Mouse (Mus musculus) adrenal gland, adult 8-10 months (tissue): ENCODE results near the gene Mthfr. TPM values are rescaled to one million over a fixed set of nuclear protein-coding genes. Genes with fewer than 3 reads are reported as not detected.

Experiments
- DNase-seq: peaks from one replicate; pipeline ENCODE4 v3.0.0; 2022
- total RNA-seq, 4 experiments: library from RNA; stranded (reverse); gene quantifications; 2 replicates each; pipeline ENCODE4 v1.2.4; 2022

Gene Mthfr
- total RNA-seq, 4 experiments from 2014 or later = 24.2 to 51.9 (median 36.7) TPM

DNA sequence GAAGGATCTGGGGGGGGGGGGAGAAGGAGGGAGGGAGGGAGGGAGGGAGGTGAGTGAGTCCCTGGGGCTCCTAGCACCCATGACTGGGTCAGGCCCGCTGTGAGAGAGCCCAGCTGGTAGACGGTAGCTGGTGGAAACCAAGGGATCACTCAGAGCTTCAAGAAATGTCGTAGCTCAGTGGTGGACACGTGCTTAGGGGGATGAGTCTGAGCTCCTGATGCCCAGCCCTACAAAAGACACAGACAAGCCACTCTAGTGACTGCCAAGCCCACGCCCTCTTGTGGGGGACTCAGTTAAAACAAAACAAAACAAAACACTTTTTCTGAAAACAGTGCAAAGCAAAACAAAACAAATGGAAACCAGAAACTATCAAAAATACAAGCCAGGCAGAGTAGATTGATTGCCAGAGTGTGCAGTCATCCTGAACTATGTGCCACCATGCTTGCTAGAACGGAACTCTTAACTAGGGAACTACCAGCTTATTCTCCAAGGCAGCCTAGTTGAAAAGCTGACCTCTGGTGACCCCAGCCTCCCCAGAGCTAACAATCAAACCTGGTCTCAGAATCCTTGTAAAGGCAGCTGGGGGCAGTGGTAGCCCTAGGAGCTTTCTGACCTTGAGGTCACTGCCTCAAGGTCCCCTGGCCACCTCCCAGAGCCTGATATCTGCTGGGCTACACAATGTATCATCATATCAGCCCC, 27.0 kb downstream of the Mthfr start:
- DNase-seq = no peak

DNA sequence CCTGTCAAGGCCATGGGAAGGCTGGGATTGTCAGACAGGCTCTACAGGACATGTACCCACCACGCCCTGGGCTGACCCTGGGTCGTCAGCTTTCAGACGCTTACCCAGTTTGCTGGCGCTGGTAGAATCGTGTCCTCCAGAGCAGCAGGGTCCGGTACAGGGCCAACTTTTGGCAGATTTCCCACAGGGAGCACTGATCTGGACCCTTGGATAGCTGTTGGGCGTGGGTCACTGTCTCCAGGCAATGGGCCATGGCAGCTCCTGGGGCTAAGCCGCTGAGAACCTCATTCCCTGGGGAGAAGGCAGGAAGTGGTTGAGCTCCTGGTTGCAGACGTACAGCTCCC, 27.5 kb downstream of the Mthfr start:
- peak; percentile 41 for DNase-seq

DNA sequence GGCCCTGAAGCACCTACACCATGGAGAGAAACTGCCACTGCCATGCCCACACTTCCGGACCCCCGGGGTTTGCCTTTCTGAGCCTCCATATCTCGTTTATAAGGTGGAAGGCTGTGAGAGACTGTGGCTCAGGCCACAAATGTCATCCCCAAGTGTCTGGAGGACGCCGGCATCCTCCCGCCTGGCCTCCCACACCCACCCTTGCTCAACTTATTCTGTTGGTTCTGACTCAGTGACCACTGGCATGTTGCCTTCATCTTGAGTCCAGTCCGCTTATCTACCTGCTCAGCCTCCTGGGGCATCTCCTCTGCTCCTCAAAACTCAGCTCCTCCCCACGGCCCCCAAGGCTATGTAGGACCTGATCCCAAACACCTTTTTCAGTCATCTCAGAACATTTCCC, 28.5 kb downstream of the Mthfr start:
- no peak for DNase-seq

DNA sequence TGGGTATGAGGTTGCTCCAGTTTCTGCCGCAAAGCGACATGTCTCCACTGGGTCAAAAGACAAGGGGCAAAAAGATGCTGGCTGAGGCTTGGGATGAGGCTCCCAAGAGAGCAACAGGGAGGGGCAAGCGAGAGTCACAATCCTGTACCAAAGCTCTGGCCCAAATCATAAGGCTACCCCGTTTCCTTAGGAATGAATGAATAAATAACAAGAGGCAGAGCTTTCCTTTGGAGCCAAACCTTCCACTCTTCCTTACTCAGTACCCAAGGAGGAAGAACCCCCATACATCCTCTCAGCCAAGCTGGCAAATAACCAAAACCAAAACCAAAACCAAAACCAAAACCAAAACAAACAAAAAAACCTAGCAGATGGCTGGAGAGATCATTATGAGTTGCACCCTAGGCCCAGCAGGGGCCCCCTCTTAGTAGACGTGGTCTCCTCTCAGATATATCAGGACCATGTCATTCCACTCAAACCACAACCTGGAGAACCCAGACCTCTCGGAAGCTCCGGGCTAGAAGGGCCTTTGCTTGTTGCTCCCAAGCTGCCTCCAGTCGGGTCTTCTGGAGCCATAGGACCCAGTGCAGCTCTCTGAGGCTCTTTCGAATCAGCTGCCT, 30.8 kb downstream of the Mthfr start:
- no peak for DNase-seq

DNA sequence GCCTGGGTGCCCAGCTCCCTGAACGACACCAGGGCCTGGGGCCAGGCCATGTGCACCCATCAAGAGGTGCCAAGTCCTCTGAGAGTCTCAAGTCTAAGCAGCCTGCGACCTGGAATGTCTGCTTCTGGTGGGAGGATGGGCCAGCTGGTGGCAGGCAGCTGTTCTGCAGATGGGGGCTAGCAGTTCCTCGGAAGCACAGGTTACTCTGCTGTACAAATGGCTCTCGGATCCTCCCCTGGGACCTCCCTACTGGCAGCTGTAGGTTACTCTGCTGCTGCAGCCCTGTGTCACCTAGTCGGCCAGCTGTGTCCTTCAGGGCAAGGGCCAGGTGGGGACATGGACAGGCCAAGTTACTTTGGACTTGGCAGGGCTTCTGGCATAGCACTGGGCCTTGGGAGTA, 32.6 kb downstream of the Mthfr start:
- DNase-seq = no peak

DNA sequence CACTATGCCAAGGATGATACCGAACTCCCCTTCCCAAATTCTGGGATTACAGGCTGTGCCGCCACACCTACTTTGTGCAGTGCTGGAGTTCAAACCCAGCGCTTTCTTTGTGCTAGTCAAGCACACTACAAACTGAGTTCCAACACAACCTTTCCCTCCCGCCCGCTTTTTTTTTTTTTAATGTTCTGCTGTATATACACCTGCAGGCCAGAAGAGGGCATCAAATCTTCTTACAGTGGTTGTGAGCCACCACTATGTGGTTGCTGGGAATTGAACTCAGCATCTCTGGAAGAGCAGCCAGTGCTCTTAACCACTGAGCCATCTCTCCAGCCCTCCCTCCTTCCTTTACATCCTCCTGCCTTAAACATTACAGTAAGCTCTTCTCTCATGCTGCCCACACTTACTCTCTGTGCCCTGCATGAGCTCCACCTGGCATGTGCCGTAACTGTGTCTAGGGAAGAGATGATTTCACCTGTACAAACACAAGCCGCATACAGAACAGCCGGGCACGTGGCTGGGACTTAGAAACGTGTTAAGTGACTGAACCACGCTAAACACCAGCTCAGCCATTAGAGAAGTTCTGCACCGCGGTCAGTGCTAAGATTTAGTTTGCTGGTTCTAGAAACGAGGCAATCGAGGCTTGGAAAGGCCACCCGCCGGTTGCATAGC, 35.8 kb downstream of the Mthfr start:
- DNase-seq = no peak

DNA sequence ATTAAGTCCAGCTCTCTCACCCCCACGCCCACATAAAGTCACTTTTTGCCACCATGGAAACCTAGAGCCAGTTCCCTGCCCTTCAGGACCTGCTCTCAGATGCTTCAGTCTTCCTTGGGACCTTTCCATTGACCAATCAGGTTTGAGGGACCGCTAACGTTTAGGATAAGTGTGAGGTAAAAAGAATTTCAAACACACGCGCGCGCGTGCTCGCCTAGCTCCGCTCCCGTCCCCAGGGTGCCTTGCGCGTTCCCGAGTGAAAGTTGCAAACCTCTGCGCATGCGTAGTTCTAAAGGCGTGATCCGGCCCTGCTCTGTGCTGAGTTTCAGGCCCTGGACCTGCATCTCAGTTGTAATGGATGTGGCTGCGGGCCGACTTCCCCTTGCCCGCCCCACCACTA, 36.4 kb downstream of the Mthfr start:
- no peak for DNase-seq

DNA sequence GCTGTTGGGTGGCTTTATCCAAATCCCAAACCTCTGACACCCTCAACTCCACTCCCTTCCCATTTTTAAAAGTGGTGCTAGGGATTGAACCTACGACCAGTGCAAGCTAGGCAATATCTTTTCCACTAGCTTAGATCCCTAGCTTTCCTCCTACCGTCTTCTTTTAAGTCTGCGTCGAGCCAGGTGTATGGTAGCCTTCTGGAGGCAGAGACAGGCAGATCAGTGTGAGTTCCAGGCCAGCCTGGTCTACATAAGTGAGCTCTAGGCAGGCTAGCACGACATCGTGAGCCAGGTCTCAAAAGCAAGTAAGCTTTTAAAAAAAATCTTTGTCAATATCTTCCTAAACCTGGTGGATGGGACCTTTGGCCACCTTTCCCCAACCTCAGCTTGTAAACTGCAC, 37.0 kb downstream of the Mthfr start:
- no peak for DNase-seq

DNA sequence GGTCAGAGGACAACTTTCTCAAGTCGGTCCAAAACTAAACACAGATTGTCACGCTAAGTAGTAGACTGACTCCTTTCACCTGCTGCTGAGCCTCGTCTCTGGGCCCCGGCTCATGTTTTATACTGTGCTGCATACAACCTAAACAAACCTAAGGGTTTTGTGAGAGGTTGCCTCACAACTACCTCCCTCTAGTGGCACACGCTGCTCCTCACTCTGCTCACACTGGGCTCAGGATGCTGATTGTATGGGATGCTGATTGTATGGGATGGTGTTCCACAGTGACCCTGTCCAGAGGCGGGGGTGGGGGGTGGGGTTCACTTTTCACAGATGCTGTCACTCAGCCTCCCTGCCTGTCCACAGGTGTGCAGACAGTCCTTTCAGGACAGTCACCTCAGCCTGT, 40.3 kb downstream of the Mthfr start:
- no peak for DNase-seq

DNA sequence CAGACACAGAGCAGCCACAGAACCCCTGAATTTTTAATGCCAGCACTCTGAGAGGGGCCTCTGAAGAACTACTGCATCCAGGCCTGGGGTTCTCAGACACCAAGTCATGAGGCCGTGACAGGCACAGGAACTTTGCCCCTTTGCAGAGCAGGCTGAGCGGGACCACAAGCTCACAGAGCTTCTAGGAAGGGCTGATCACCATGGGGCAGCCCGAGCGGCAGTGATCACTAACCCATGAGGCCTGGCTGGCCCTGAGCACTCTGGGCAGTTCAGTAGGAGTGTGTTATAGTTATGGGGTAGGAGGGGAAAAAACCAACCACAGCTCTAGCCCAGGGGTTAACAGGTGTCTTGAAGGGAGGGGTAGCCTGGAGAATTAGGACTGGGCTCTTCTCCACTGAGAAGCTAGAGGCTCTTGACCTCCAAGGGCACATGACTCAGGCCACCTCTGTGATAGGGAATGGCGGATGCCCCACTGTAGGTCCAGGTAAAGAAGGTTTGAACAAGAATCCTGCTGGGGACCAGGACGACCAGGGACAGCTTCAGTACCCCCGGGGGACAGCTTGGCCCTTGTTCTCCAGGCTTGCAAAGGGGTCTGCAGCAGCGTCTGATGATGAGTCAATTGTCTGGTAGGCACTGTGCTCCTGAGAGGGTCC, 41.2 kb downstream of the Mthfr start:
- no peak for DNase-seq

DNA sequence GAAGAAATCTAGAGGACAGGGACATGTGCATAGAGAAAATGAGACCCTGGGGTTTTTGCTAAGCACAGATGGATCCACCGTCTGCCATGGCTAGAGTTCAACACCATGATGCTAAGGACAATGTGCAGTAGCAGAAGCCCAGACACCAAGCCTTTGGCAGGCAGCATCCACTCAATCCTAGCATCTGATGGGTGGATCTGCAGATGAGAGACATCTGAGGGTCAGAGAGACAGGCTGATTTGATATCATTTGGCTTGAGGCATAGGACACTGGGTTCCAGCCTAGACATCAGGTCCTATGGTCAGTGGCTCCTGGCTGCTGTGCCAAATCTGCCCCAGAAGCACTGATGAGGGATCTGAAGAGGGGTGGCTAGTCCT, 41.7 kb downstream of the Mthfr start:
- no peak for DNase-seq

DNA sequence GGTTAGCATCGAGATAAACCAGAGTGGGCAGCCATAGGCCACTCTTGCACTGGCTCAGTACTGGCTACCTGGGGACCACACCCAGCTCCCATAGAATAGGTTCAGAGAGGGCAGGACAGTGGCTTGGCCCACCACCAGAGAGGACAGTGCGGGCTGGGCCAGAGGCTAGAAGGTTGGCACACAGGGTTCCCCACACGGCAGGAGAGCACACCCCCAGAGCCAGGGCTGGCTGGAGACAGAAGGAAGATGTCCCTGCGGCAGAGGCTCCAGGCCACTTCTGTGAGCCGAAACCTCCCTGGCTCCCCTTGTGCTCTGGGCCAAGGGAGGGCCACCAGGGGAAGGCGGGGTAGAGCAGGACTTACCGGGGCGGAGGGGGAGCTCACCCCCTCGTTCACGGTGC, 42.3 kb downstream of the Mthfr start:
- DNase-seq = no peak

DNA sequence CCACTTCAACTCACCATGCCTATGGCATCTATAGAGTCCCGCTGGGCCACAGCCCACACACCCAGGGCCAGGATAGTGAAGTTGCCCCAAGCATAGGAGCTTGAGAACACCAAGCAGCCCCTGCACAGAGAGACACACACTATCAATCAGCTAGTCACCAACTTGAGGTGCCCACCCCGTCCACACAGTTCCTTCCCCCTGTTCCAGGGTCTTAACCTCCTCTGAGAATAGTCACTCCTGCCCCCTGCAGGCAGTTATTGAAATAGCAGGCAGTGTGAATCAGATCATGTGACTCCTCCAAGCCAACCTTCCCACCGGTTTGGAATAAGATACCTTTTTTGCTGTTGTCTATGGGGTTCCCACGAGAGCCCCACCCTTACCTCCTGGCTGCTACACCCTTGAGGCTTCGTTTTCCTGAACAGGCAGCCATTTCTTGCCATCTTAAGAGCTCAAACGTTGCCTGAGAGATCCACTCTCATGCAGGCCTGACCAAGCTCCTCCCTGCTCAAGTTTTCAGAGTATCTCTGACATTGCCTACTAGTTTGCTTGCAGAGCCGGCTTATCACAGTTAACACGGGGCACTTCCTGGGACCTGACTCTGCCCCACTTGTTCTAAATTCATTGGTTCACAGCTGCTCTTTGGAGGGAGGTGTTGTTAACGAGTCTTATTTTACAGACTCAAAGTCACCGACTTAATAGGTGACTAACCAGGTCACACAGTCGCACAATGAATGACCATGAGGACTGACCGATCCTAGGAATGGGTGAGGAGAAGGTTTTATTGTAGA, 43.6 kb downstream of the Mthfr start:
- no peak for DNase-seq

DNA sequence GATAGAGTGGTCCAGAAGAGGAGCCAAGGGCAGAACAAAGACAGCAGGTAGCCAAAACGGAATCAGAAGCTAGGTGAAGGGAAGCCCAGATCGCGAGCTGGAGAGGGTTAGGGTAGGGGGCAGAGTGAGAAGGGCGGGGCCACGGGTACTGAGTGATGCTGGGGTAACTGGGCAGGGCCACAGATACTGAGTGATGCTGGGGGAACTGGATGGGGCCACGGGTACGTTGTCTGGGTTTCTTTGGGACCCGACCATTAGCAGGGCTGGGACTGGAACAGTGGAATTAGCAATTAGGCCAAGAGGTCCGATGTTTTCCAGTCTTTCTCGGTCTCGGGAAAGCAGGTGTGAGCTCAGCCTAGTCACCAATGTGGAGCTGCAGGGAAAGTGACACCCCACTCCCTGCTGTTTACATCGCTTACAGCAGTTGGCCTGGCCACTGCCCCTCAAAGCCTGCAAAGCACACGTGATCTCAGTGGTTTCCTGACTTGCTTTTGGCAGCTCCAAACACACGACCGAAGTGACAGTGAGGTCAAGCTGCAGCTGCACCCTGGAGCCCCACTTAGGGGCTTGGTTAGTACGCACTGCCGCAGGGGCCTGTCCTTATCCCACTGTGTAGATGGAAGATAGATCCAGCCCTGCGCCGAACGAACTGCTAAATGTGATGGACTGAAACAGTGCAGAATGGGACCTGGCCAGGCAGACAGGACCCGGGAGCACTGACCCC, 44.5 kb downstream of the Mthfr start:
- no peak for DNase-seq

DNA sequence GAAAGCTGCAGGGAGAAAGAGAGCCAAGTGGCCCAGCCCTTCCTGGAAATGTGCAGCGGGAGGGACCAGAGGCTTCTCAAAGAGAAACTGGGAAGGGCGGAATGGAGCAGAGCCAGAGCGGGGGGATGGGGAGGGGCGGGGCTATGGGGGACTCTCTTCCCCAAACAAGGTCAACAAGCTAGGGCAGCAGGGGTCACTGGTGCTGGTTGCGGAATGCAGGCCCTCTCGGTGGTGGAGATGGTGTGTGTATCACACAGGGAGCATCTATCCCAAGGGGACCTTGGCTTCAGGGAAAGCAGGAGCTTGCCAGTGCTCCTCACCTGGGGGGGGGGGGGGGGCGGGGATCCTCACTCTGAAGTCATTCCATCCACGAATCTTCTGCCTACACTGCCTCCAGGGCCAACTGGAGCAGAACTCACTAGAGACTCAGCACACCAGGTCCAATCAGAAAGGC, 45.4 kb downstream of the Mthfr start:
- DNase-seq = no peak

DNA sequence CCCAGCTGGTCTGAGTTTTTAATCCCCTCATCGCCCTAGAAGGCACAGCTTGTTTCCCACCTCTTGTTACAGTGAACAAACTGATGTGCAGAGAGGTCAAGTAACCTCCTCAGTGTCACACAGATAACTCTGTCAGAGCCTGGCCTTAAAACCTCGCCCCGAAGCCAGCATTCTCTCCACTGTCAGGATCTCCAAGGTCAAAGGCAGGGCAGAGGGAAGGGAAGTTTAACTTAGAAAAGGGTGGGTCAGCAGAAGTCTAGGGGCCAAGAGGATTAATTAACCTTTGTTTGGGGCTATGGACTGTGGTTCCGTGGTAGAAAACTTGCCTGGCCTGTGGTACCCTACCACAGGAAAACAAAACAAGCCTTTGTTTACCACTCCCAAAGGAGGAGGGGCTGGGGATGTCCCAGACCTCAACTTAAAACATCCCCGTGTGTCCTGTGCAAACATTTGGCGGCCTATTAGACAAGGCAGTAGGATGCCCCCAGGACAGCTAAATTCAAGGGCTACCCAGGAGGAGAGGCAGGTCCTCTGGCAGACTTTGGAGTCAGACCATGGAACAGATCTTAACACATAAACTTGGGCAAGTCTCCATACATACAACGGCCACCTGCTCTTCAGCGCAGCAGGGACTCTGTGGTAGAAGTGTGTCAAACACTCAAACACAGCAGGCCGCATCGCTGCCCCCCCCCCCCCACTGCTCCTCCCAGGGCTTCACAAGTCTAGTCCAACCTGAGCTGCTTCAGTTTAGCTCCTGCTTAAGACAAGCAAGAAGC, 46.4 kb downstream of the Mthfr start:
- DNase-seq = no peak

DNA sequence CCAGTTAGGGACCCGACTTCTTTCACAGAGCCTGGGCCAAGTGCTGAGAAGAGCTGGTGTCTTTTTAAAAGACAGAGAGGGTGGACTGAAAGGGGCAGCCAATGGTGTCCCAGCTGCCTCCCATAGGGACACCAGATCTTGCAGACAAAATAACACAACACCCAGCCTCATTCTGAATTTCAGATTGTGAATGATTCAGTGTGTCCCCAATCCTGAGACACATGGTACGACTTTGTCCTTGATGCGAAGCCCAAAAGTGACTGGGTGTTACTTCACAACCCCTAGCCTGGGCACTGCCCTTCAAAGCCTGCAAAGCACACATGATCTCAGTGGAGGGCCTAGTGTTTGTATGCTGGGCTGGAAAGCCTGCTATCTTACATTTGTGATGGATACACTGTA, 47.0 kb downstream of the Mthfr start:
- DNase-seq = peak; percentile 76

DNA sequence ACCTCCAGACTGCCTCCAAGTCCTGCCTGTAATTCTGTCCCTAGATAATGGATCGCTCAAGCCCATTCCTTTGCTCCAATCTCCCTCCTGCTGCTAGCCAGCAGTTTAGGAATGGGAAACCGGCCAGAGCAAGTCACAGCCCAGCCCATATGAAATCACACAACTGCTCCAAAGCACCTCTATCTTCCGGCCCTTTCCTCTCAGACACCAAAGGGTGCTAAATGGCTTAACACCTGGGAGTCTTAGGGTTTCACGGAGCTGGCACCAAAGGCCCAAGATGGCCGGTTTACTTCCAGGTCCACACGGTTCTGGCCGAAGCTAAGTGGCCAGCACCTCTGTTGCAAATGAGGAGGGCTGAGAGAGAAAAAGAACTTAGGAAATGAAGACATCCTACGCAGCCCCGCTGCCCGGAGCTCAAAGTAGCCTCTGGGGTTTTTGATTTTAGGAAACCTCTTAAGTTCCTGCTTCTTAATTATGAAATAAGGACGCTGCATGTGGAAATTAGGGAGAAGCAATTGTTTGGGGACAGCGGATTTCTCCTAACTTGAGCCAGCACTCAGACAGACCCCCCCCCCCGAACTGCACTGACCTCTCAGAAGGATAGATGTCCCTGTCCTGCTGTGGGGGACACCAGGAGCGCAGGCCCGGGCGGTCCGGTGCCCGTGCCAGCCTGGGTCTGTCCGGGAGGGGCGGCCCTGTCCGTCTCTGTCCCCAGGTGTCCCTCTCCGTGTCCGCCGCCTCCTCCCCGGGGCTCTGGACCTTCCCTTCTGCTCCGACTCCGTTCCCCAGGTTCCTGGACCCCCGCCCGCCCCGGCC, 48.4 kb downstream of the Mthfr start:
- DNase-seq = no peak

DNA sequence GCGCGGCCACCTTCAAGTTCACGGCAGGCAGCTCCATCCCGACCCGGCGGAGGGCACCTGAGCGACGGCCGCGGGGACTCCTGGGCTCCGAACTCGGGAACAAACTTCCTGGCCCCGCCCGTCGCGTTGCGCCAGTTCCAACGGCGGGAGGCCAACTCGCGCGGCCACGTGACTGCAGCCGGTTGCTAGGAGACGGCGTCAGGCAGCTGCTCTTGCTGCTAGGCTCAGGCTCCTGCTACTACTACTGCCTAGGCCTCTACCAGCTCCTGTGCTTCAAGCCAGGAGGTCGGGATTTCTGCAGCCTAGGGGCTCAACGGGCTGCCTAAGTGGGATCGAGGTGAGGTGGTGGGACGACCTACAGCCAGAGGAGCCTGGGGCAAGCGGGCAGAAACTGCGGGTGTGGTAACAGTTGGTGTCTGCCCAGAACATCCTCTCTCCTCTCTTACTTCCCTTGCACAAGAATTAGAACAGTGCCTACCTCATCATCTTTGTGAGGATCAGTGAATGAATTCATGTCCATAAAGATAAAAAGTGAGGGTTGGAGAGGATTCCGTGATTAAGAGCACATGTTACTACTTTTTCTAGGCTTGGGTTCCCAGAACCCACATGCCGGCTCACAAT, 49.1 kb downstream of the Mthfr start, which contains the start of gene Agtrap:
Gene Agtrap, minus strand, starts transcription at position 125 of the 621 bp plus-strand sequence.
- DNase-seq = peak; percentile 93

DNA sequence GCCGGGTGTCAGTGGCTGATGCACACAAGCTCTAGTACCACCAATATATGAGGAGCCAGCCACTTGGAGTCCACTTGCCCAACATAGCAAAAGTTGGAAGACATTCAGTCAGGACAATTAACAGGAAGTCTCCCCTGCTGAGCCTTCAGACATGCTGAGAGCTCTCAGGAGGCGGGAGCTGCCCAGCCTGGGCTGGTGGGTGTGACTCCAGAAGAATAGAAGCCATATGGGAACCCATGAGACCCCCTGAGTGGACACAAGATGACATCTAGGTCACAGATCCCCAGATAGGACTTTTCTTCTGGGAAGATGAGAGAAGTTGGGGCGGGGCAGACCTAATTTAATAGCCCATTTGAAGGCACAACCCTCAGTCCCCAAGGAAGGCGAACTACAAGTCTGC, 50.3 kb downstream of the Mthfr start:
- no peak for DNase-seq
